Mouse (Mus musculus) limb, embryonic 11.5 days (tissue): ENCODE data around the gene Moxd2. TPM values are rescaled to one million over a fixed set of nuclear protein-coding genes. Genes with fewer than 3 reads are reported as not detected.

Source experiments
- polyA plus RNA-seq: library from polyadenylated mRNA; unstranded; fragments of >200 nt; fragmentation: Nextera tagmentation; extraction: Ambion mirVana; gene quantifications from 2 replicates; pipeline ENCODE4 v1.2.1, GENCODE M21; 2014

Gene Moxd2
- polyA plus RNA-seq, 1 experiment from 2014 or later: not detected

Other genes starting within 250 kb of the Moxd2 start
- gene Prss58, start 12.9 kb upstream of the Moxd2 start, polyA plus RNA-seq: not detected in 2 replicates
- gene 1700074P13Rik, start 53.1 kb upstream of the Moxd2 start, polyA plus RNA-seq: not detected in 2 replicates
- gene Gm4744, start 64.4 kb upstream of the Moxd2 start, polyA plus RNA-seq: not detected in 2 replicates
- gene 1810009J06Rik, start 77.3 kb upstream of the Moxd2 start, polyA plus RNA-seq: not detected in 2 replicates
- gene Gm2663, start 112.0 kb upstream of the Moxd2 start, polyA plus RNA-seq: not detected in 2 replicates
- not detected in 2 replicates for gene 2210010C04Rik, start 148.0 kb upstream of the Moxd2 start, polyA plus RNA-seq